Mouse (Mus musculus): ENCODE results near the gene Bspry. TPM values are rescaled to one million over a fixed set of nuclear protein-coding genes. Genes with fewer than 3 reads are reported as not detected.

The Bspry gene
- polyA plus RNA-seq, 1 experiment from 2014 or later, result 1.4 TPM

GRCm38 (mm10) chr4:62516579-62516978 is 36.7 kb downstream of the Bspry start:
- 32% methylated on average over 1 of the region's 1 CpGs for WGBS
- peak overlapping the region; percentile 68 for H3K27ac ChIP-seq
- H3K4me2 ChIP-seq, result 0 out of 2 replicates have a peak overlapping the region, but pooled peaks have one; percentile 24
- no peaks in the 10 kb centered on the region for H3K9me3 ChIP-seq (replicated peaks)
- peaks cover 46% of the 10 kb centered on the region for H3K4me1 ChIP-seq (replicated peaks)
- peaks cover 15% of the 10 kb centered on the region for H3K36me3 ChIP-seq
- no peak for ATAC-seq (replicated peaks; ENCODE audit: insufficient number of reproducible peaks, insufficient read depth, low FRiP score, low read depth)
- H3K27me3 ChIP-seq, result no peaks in the 10 kb centered on the region
- H3K4me3 ChIP-seq, result no peak overlapping the region
- H3K9ac ChIP-seq, result no peak overlapping the region

- H3K36me3 ChIP-seq, result peaks cover 10% of the 10 kb centered on the region
- H3K4me1 ChIP-seq (replicated peaks), result peaks cover 46% of the 10 kb centered on the region
- no peaks in the 10 kb centered on the region for H3K27me3 ChIP-seq
- peak overlapping the region; percentile 68 for H3K27ac ChIP-seq
- H3K9ac ChIP-seq, result no peak overlapping the region
- H3K4me3 ChIP-seq, result no peak overlapping the region
- no peak overlapping the region for H3K4me2 ChIP-seq
- no peaks in the 10 kb centered on the region for H3K9me3 ChIP-seq (replicated peaks)
- 84% methylated on average over 8 of the region's 8 CpGs for WGBS
- ATAC-seq (replicated peaks; ENCODE audit: insufficient number of reproducible peaks, insufficient read depth, low FRiP score, low read depth), result no peak
These were observed 37.2 kb downstream of the Bspry start for GRCm38 (mm10) chr4:62517046-62517445.

GRCm38 (mm10) chr4:62517538-62518415 is 37.9 kb downstream of the Bspry start:
- Histone ChIP-seq H3K36me3 (peaks cover 8% of the 10 kb centered on the region; the same call in 1 of the 2 replicates), H3K9me3 (replicated peaks) (no peaks in the 10 kb centered on the region), H3K27ac (peak overlapping the region; percentile 68; the same call in 1 of the 2 replicates), H3K4me3 (peak overlapping the region; percentile 72; the same call in 1 of the 2 replicates), H3K4me2 (peak overlapping the region; percentile 85), H3K4me1 (replicated peaks) (peaks cover 46% of the 10 kb centered on the region), H3K27me3 (no peaks in the 10 kb centered on the region), H3K9ac (no peak overlapping the region)
- ATAC-seq (replicated peaks; ENCODE audit: insufficient number of reproducible peaks, insufficient read depth, low FRiP score, low read depth), result no peak
- 71% methylated on average over 10 of the region's 10 CpGs for WGBS

GRCm38 (mm10) chr4:62518416-62519121 is 38.7 kb downstream of the Bspry start:
- WGBS, result 40% methylated on average over 13 of the region's 13 CpGs
- Histone ChIP-seq H3K27me3 (no peaks in the 10 kb centered on the region), H3K9ac (peak overlapping the region; percentile 81), H3K4me1 (replicated peaks) (peaks cover 46% of the 10 kb centered on the region), H3K4me2 (peak overlapping the region; percentile 85), H3K36me3 (peaks cover 9% of the 10 kb centered on the region; the same call in 1 of the 2 replicates), H3K4me3 (peak overlapping the region; percentile 72), H3K27ac (peak overlapping the region; percentile 94), H3K9me3 (replicated peaks) (no peaks in the 10 kb centered on the region)
- no peak for ATAC-seq (replicated peaks; ENCODE audit: insufficient number of reproducible peaks, insufficient read depth, low FRiP score, low read depth)

GRCm38 (mm10) chr4:62519122-62519848 is 39.4 kb downstream of the Bspry start:
- peaks cover 9% of the 10 kb centered on the region; the same call in 1 of the 2 replicates for H3K36me3 ChIP-seq
- H3K27me3 ChIP-seq, result no peaks in the 10 kb centered on the region
- peak overlapping the region; percentile 85 for H3K4me2 ChIP-seq
- peak overlapping the region; percentile 72 for H3K4me3 ChIP-seq
- H3K27ac ChIP-seq, result peak overlapping the region; percentile 94
- ATAC-seq (replicated peaks; ENCODE audit: insufficient number of reproducible peaks, insufficient read depth, low FRiP score, low read depth), result peak; percentile 41
- H3K9me3 ChIP-seq (replicated peaks), result no peaks in the 10 kb centered on the region
- 1% methylated on average over 26 of the region's 26 CpGs for WGBS
- peaks cover 48% of the 10 kb centered on the region for H3K4me1 ChIP-seq (replicated peaks)
- peak overlapping the region; percentile 81 for H3K9ac ChIP-seq

GRCm38 (mm10) chr4:62519849-62520233 is 40.0 kb downstream of the Bspry start, which contains the start of gene Alad:
TSS of gene Alad (minus strand) at chr4:62519918.
- Histone ChIP-seq H3K27ac (peak within 1 kb of the TSS; percentile 94), H3K4me2 (peak within 1 kb of the TSS; percentile 85), H3K36me3 (peaks cover 9% of the 10 kb centered on the region; the same call in 1 of the 2 replicates), H3K9ac (peak within 1 kb of the TSS; percentile 81), H3K4me3 (peak within 1 kb of the TSS; percentile 72), H3K9me3 (replicated peaks) (no peaks in the 10 kb centered on the region), H3K4me1 (replicated peaks) (peaks cover 50% of the 10 kb centered on the region), H3K27me3 (no peaks in the 10 kb centered on the region)
- under 1% methylated on average over 37 of the region's 37 CpGs for WGBS
- peak; percentile 87 for ATAC-seq (replicated peaks; ENCODE audit: insufficient number of reproducible peaks, insufficient read depth, low FRiP score, low read depth)

GRCm38 (mm10) chr4:62520892-62521400 is 41.1 kb downstream of the Bspry start:
- H3K36me3 ChIP-seq, result peaks cover 9% of the 10 kb centered on the region; the same call in 1 of the 2 replicates
- no peak overlapping the region for H3K9ac ChIP-seq
- H3K27me3 ChIP-seq, result no peaks in the 10 kb centered on the region
- H3K4me3 ChIP-seq, result no peak overlapping the region
- 78% methylated on average over 2 of the region's 2 CpGs for WGBS
- no peak overlapping the region for H3K4me2 ChIP-seq
- no peak overlapping the region for H3K27ac ChIP-seq
- H3K9me3 ChIP-seq (replicated peaks), result no peaks in the 10 kb centered on the region
- H3K4me1 ChIP-seq (replicated peaks), result peaks cover 39% of the 10 kb centered on the region
- ATAC-seq (replicated peaks; ENCODE audit: insufficient number of reproducible peaks, insufficient read depth, low FRiP score, low read depth), result no peak

- H3K9ac ChIP-seq, result peak within 1 kb of the TSS; percentile 82
- peaks cover 9% of the 10 kb centered on the region; the same call in 1 of the 2 replicates for H3K36me3 ChIP-seq
- WGBS, result under 1% methylated on average over 59 of the region's 59 CpGs
- H3K27me3 ChIP-seq, result no peaks in the 10 kb centered on the region
- peak within 1 kb of the TSS; percentile 85 for H3K4me2 ChIP-seq
- ATAC-seq (replicated peaks; ENCODE audit: insufficient number of reproducible peaks, insufficient read depth, low FRiP score, low read depth), result peak; percentile 98
- no peaks in the 10 kb centered on the region for H3K9me3 ChIP-seq (replicated peaks)
- H3K4me1 ChIP-seq (replicated peaks), result peaks cover 12% of the 10 kb centered on the region
- H3K27ac ChIP-seq, result peak within 1 kb of the TSS; percentile 94
- H3K4me3 ChIP-seq, result peak within 1 kb of the TSS; percentile 83
These were observed 45.0 kb downstream of the Bspry start, which contains the start of the genes Pole3 and 4933430I17Rik for GRCm38 (mm10) chr4:62524651-62525488. TSS of gene Pole3 (minus strand) at chr4:62525068. TSS of gene 4933430I17Rik (plus strand) at chr4:62525369.

- no peaks in the 10 kb centered on the region for H3K27me3 ChIP-seq
- WGBS, result 2% methylated on average over 10 of the region's 10 CpGs
- H3K4me3 ChIP-seq, result peak overlapping the region; percentile 83
- H3K4me1 ChIP-seq (replicated peaks), result peaks cover 11% of the 10 kb centered on the region
- no peaks in the 10 kb centered on the region for H3K9me3 ChIP-seq (replicated peaks)
- ATAC-seq (replicated peaks; ENCODE audit: insufficient number of reproducible peaks, insufficient read depth, low FRiP score, low read depth), result no peak
- H3K9ac ChIP-seq, result no peak overlapping the region
- H3K36me3 ChIP-seq, result peaks cover 9% of the 10 kb centered on the region; the same call in 1 of the 2 replicates
- H3K4me2 ChIP-seq, result peak overlapping the region; percentile 85
- no peak overlapping the region for H3K27ac ChIP-seq
These were observed 45.6 kb downstream of the Bspry start for GRCm38 (mm10) chr4:62525489-62525811.

GRCm38 (mm10) chr4:62526256-62526655 is 46.4 kb downstream of the Bspry start:
- H3K4me1 ChIP-seq (replicated peaks), result peaks cover 14% of the 10 kb centered on the region
- H3K4me3 ChIP-seq, result no peak overlapping the region
- H3K36me3 ChIP-seq, result peaks cover 9% of the 10 kb centered on the region; the same call in 1 of the 2 replicates
- H3K27me3 ChIP-seq, result no peaks in the 10 kb centered on the region
- ATAC-seq (replicated peaks; ENCODE audit: insufficient number of reproducible peaks, insufficient read depth, low FRiP score, low read depth), result no peak
- no peaks in the 10 kb centered on the region for H3K9me3 ChIP-seq (replicated peaks)
- H3K4me2 ChIP-seq, result no peak overlapping the region
- H3K9ac ChIP-seq, result no peak overlapping the region
- no peak overlapping the region for H3K27ac ChIP-seq
- 58% methylated on average over 2 of the region's 2 CpGs for WGBS

All from heart, embryonic 15.5 days (tissue).